Mouse (Mus musculus): ENCODE measurements around the gene Syngap1. TPM values are rescaled to one million over a fixed set of nuclear protein-coding genes. Genes with fewer than 3 reads are reported as not detected.

The Syngap1 gene
- polyA plus RNA-seq, 1 experiment from 2014 or later = 0.70 TPM

GRCm38 (mm10) chr17:26961572-26962240 is 20.7 kb downstream of the Syngap1 start:
- whole genome bisulfite sequencing = 85% methylated on average over 19 of the region's 21 CpGs
- no peak for ATAC-seq (ENCODE audit: low FRiP score, low TSS enrichment)
- H3K36me3 ChIP-seq (ENCODE audit: control insufficient read depth, insufficient read depth, low read length) = peaks cover 3% of the 10 kb centered on the region; the same call in 1 of the 2 replicates

GRCm38 (mm10) chr17:26966993-26967392 is 25.9 kb downstream of the Syngap1 start:
- Histone ChIP-seq H3K36me3 (ENCODE audit: control insufficient read depth, insufficient read depth, low read length) (peaks cover 3% of the 10 kb centered on the region; the same call in 1 of the 2 replicates), H3K27ac (replicated peaks) (no peak overlapping the region), H3K9ac (ENCODE audit: low read length) (no peak overlapping the region), H3K4me2 (replicated peaks; ENCODE audit: low read depth) (no peak overlapping the region), H3K9me3 (ENCODE audit: control insufficient read depth, low read length) (no peaks in the 10 kb centered on the region), H3K27me3 (ENCODE audit: control insufficient read depth, insufficient read depth, low read length) (no peaks in the 10 kb centered on the region), H3K4me3 (ENCODE audit: low read depth, low read length) (no peak overlapping the region), H3K4me1 (replicated peaks; ENCODE audit: control insufficient read depth, insufficient read depth) (0 out of 2 replicates have a peak, but pooled peaks cover 2% of the 10 kb centered on the region)
- TF ChIP-seq EP300 (optimal IDR thresholded peaks at IDR 0.05) (no peak), CTCF (IDR thresholded peaks at IDR 0.05; ENCODE audit: low read depth) (no peak)
- ATAC-seq (ENCODE audit: low FRiP score, low TSS enrichment) (no peak), DNase-seq (ENCODE audit: low spot score) (no peak)
- WGBS = 93% methylated on average over 11 of the region's 11 CpGs

More at GRCm38 (mm10) chr17:26961572-26962240, 20.7 kb downstream of the Syngap1 start:
- TF ChIP-seq EP300 (optimal IDR thresholded peaks at IDR 0.05) (no peak), CTCF (IDR thresholded peaks at IDR 0.05; ENCODE audit: low read depth) (no peak)
- no peak overlapping the region for H3K4me2 ChIP-seq (replicated peaks; ENCODE audit: low read depth)
- H3K4me3 ChIP-seq (ENCODE audit: low read depth, low read length) = no peak overlapping the region
- H3K27ac ChIP-seq (replicated peaks) = no peak overlapping the region
- no peak for DNase-seq (ENCODE audit: low spot score)
- no peaks in the 10 kb centered on the region for H3K4me1 ChIP-seq (replicated peaks; ENCODE audit: control insufficient read depth, insufficient read depth)
- no peaks in the 10 kb centered on the region for H3K9me3 ChIP-seq (ENCODE audit: control insufficient read depth, low read length)
- H3K27me3 ChIP-seq (ENCODE audit: control insufficient read depth, insufficient read depth, low read length) = no peaks in the 10 kb centered on the region
- H3K9ac ChIP-seq (ENCODE audit: low read length) = no peak overlapping the region

GRCm38 (mm10) chr17:26967477-26967876 is 26.4 kb downstream of the Syngap1 start:
- Histone ChIP-seq H3K27ac (replicated peaks) (no peak overlapping the region), H3K4me3 (ENCODE audit: low read depth, low read length) (no peak overlapping the region), H3K4me2 (replicated peaks; ENCODE audit: low read depth) (no peak overlapping the region), H3K4me1 (replicated peaks; ENCODE audit: control insufficient read depth, insufficient read depth) (0 out of 2 replicates have a peak, but pooled peaks cover 2% of the 10 kb centered on the region), H3K36me3 (ENCODE audit: control insufficient read depth, insufficient read depth, low read length) (peaks cover 3% of the 10 kb centered on the region; the same call in 1 of the 2 replicates), H3K9ac (ENCODE audit: low read length) (no peak overlapping the region), H3K9me3 (ENCODE audit: control insufficient read depth, low read length) (no peaks in the 10 kb centered on the region), H3K27me3 (ENCODE audit: control insufficient read depth, insufficient read depth, low read length) (no peaks in the 10 kb centered on the region)
- DNase-seq (ENCODE audit: low spot score) (no peak), ATAC-seq (ENCODE audit: low FRiP score, low TSS enrichment) (no peak)
- 83% methylated on average over 6 of the region's 6 CpGs for WGBS
- no peak for TF ChIP-seq EP300 (optimal IDR thresholded peaks at IDR 0.05)
- TF ChIP-seq CTCF (IDR thresholded peaks at IDR 0.05; ENCODE audit: low read depth) = no peak

- 83% methylated on average over 6 of the region's 6 CpGs for WGBS
- no peak for ATAC-seq (ENCODE audit: low FRiP score, low TSS enrichment)
These were observed 27.2 kb downstream of the Syngap1 start for GRCm38 (mm10) chr17:26968200-26968611.

DNA sequence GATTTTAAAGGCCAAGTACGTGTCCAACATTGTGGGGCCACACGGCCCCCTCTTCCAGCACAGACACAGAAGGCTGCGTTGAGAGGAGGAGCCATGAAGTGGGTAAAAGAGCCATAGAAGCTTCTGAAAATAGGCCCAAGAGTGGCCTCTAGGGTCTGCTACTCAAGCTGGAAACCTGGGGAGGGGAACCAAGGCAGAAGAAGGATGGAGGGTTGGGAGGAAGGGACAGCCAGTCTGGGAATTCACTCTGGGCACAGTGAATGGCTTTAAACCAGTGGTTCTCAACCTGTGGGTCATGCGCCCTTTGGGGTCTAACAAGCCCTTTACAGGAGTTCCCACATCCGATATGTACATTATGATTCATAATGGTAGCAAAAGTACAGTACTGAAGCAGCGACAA is 28.2 kb downstream of the Syngap1 start:
- WGBS = 80% methylated on average over 6 of the region's 6 CpGs
- ATAC-seq (ENCODE audit: low FRiP score, low TSS enrichment) (no peak), DNase-seq (ENCODE audit: low spot score) (no peak)
- no peaks in the 10 kb centered on the region for H3K27me3 ChIP-seq (ENCODE audit: control insufficient read depth, insufficient read depth, low read length)
- TF ChIP-seq EP300 (optimal IDR thresholded peaks at IDR 0.05) = no peak
- TF ChIP-seq CTCF (IDR thresholded peaks at IDR 0.05; ENCODE audit: low read depth) = no peak
- no peak overlapping the region for H3K4me2 ChIP-seq (replicated peaks; ENCODE audit: low read depth)
- peaks cover 3% of the 10 kb centered on the region; the same call in 1 of the 2 replicates for H3K36me3 ChIP-seq (ENCODE audit: control insufficient read depth, insufficient read depth, low read length)
- no peak overlapping the region for H3K9ac ChIP-seq (ENCODE audit: low read length)
- no peak overlapping the region for H3K4me3 ChIP-seq (ENCODE audit: low read depth, low read length)
- no peak overlapping the region for H3K27ac ChIP-seq (replicated peaks)
- H3K4me1 ChIP-seq (replicated peaks; ENCODE audit: control insufficient read depth, insufficient read depth) = peaks cover 7% of the 10 kb centered on the region; the same call in 1 of the 2 replicates
- H3K9me3 ChIP-seq (ENCODE audit: control insufficient read depth, low read length) = no peaks in the 10 kb centered on the region

More at GRCm38 (mm10) chr17:26968200-26968611, 27.2 kb downstream of the Syngap1 start:
- no peak overlapping the region for H3K4me3 ChIP-seq (ENCODE audit: low read depth, low read length)
- H3K36me3 ChIP-seq (ENCODE audit: control insufficient read depth, insufficient read depth, low read length) = peaks cover 3% of the 10 kb centered on the region; the same call in 1 of the 2 replicates
- H3K27ac ChIP-seq (replicated peaks) = no peak overlapping the region
- H3K9me3 ChIP-seq (ENCODE audit: control insufficient read depth, low read length) = no peaks in the 10 kb centered on the region
- H3K27me3 ChIP-seq (ENCODE audit: control insufficient read depth, insufficient read depth, low read length) = no peaks in the 10 kb centered on the region
- H3K9ac ChIP-seq (ENCODE audit: low read length) = no peak overlapping the region
- no peak for TF ChIP-seq CTCF (IDR thresholded peaks at IDR 0.05; ENCODE audit: low read depth)
- no peak for TF ChIP-seq EP300 (optimal IDR thresholded peaks at IDR 0.05)
- H3K4me2 ChIP-seq (replicated peaks; ENCODE audit: low read depth) = no peak overlapping the region
- H3K4me1 ChIP-seq (replicated peaks; ENCODE audit: control insufficient read depth, insufficient read depth) = 0 out of 2 replicates have a peak, but pooled peaks cover 2% of the 10 kb centered on the region
- no peak for DNase-seq (ENCODE audit: low spot score)

- Histone ChIP-seq H3K27me3 (ENCODE audit: control insufficient read depth, insufficient read depth, low read length) (no peaks in the 10 kb centered on the region), H3K27ac (replicated peaks) (no peak overlapping the region), H3K9me3 (ENCODE audit: control insufficient read depth, low read length) (no peaks in the 10 kb centered on the region), H3K4me3 (ENCODE audit: low read depth, low read length) (no peak overlapping the region), H3K36me3 (ENCODE audit: control insufficient read depth, insufficient read depth, low read length) (no peaks in the 10 kb centered on the region; the same call in 1 of the 2 replicates), H3K4me2 (replicated peaks; ENCODE audit: low read depth) (no peak overlapping the region), H3K4me1 (replicated peaks; ENCODE audit: control insufficient read depth, insufficient read depth) (peaks cover 7% of the 10 kb centered on the region; the same call in 1 of the 2 replicates), H3K9ac (ENCODE audit: low read length) (no peak overlapping the region)
- no peak for DNase-seq (ENCODE audit: low spot score)
- no peak for ATAC-seq (ENCODE audit: low FRiP score, low TSS enrichment)
- TF ChIP-seq EP300 (optimal IDR thresholded peaks at IDR 0.05) (no peak), CTCF (IDR thresholded peaks at IDR 0.05; ENCODE audit: low read depth) (no peak)
- 66% methylated on average over 9 of the region's 12 CpGs for WGBS
These were observed 29.2 kb downstream of the Syngap1 start for GRCm38 (mm10) chr17:26970221-26970620.
